Mouse (Mus musculus) liver, embryonic 14.5 days (tissue): ENCODE measurements around the gene B3galt4.
"Not testable (repeated sequence)": the region's sequence is repeated elsewhere in the genome, so short reads cannot be mapped to it uniquely, and the experiment has no call there.

Source experiments
- CTCF ChIP-seq: IDR thresholded peaks from 2 replicates; pipeline ENCODE4 v1.5.1; 2016; ENCODE audit warnings: antibody characterized with exemption, low read depth, control low read depth
- EP300 ChIP-seq: IDR thresholded peaks from 2 replicates; pipeline ENCODE4 v1.6.1; 2016; ENCODE audit warnings: antibody characterized with exemption, low read depth

- not testable (repeated sequence) for TF ChIP-seq CTCF, EP300
Measured at GRCm38 (mm10) chr17:33952015-33952414, 727 bp upstream of the B3galt4 start.
